Mouse (Mus musculus) brain, embryonic 14.5 days (tissue): ENCODE measurements around the gene Senp1.

Experiments used
- CTCF ChIP-seq: fragments of 200-500 bp; IDR thresholded peaks from 2 replicates; pipeline ENCODE4 v1.5.1; 2012; ENCODE audit warnings: inconsistent platforms, mild to moderate bottlenecking, moderate library complexity, borderline replicate concordance; ENCODE audit not compliant: insufficient read depth, insufficient read length; ENCODE audit errors: extremely low read depth
- POLR2A ChIP-seq: fragments of 200-500 bp; IDR thresholded peaks from 2 replicates; pipeline ENCODE4 v1.6.1; 2012; ENCODE audit warnings: mild to moderate bottlenecking, inconsistent platforms, borderline replicate concordance; ENCODE audit not compliant: poor library complexity, insufficient read depth, insufficient read length, severe bottlenecking; ENCODE audit errors: extremely low read depth

GRCm38 (mm10) chr15:98093121-98094011 is at the start of gene Senp1:
- TF ChIP-seq CTCF (no peak), POLR2A (peak; percentile 34)
